Mouse (Mus musculus) kidney, postnatal 14 days (tissue): ENCODE results near the gene Dtx4.

Experiments used
- DNase-seq: peaks from one replicate; pipeline ENCODE4 v3.0.0; 2022; ENCODE audit warnings: mixed read lengths

Gene Dtx4

GRCm38 (mm10) chr19:12493453-12494186 is 7.6 kb downstream of the Dtx4 start:
- no peak for DNase-seq

GRCm38 (mm10) chr19:12491636-12492035 is 9.6 kb downstream of the Dtx4 start:
- no peak for DNase-seq

- DNase-seq = no peak
Observed at GRCm38 (mm10) chr19:12489675-12490570, 11.3 kb downstream of the Dtx4 start.

DNA sequence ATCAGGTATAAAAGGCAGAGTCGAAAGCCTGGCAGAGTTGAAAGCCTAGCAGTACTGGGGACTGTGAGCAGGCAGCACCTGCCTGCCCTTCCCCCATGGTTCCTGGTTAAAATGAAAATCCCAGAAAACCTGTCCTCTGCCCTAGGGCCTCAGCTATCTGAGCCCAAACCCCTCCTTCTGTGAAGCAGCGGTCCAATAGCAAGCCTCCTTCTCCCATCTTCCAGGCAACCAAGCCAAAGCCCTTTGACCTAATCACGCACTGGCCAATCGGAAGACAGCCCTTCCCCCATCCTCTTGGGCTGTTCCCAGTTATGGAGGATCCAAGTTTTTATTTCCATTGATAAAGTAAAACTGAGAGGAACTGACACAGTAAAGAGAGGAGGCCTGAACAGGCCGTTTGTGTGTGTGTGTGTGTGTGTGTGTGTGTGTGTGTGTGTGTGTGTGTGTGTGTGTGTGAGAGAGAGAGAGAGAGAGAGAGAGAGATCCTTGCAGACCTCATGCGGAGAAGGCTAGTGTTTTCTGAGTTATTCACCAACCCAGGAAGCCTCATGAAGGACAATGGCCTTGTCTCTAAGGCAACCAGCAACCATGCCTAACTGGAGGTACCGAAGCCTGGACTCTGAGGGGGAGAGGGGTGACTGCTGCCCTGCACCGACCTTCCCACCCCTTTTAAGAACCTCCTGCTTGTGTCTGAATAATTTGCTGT is 12.1 kb downstream of the Dtx4 start:
- DNase-seq = peak; percentile 86

DNA sequence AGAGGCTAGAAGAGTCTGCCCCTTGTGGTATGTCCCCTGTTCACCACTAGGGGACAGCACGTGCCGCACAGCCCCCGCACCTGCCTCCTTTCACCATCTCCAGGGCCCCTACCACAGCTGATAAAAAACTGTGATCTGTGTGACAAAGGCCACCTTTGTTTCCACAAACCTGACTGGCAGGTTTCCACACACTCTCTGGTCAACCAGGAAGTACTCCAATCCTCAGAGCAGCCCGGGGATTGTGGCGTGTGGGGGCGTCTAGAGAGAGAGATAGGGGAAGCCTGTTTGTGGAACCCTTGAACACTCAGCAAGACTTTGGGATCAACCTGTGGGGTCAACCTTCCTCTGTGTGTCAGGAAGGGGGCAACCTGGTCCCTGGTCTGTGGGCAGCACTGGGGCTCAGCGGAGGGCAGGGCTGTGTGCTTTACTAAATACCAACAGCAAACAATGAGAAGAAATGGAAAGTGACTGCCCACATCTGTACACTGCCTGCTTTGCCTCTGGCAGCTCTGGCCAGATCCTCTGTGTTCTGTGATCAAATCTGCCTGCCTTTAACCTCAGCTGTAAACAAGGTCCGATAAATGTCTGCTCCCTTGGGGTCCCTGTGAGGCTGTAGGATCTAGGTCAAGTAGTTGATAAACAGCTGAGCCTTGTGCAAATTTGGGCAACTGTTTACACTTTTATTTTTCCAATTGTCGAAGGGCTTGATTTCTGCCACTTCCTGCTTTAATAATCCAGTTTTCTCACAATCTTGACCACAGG is 12.9 kb downstream of the Dtx4 start:
- peak; percentile 21 for DNase-seq

DNA sequence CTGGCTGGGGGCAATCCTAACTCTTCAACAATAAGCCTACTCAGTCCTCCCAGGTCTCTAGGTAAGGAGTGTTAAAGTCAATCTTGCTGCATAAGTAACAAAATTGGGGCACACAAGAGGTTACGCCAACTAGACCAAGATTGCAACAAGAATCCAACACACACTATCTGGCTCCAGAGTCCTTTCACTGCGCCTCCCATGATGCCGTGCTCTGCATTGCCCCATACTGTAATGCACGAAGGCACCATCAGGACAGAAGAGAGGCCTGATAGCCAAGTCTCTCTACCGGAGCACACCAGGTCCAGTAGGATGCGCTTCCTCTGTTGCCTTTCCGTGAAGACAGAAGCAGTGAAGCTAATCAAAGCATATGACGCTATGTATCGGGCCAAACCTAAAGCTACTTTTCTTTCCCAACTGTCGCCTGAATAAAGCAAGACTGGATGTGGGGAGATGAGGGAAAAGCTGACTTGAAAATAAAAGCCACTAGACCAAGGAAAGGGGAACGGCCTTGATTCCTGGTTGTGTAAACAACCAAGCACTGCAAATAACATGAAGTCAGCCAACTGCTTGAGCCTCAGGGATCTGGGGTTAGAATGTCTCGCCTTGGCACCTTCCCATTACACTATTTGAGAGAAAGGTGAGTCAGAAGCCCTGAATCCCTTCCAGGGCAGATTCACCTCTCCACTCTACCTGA is 13.6 kb downstream of the Dtx4 start:
- DNase-seq = no peak

DNA sequence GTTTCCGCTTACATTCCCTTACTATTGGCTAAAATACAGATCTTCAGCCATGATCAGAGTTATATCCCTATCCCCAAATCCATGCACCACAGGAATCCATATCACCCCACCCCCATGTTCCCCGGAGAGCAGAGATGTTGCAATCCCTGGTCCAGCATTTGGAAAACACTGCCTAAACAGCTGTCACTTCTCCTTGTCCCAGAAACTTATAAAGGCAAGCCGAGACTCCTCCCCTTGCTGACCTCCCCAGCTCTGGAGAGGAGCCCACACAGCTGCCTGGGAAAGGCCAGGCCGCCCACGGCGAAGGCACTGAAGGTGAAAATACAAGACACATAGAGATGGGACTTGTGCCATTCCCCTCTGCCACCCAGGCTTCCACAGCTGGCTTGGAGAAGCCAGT is 14.4 kb downstream of the Dtx4 start:
- DNase-seq = peak; percentile 85

DNA sequence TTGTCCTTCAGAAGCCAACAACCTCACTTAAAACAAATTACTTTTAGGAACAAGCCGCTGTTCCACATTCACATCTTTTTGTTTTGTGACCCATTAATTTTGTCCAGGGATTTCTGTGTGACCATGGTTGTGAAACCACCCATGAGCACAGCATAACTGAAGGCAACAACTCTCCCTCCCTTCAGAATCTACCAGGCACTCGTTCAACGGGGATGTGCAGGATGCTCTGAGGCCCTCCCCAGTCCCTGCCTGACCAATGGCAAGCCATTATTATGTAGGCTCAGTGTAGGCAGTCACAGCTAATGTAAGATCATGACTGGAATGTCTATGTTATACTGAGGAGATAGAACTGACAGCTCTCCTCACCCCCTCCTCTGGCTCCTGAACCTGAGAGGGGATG is 15.6 kb downstream of the Dtx4 start:
- no peak for DNase-seq

DNA sequence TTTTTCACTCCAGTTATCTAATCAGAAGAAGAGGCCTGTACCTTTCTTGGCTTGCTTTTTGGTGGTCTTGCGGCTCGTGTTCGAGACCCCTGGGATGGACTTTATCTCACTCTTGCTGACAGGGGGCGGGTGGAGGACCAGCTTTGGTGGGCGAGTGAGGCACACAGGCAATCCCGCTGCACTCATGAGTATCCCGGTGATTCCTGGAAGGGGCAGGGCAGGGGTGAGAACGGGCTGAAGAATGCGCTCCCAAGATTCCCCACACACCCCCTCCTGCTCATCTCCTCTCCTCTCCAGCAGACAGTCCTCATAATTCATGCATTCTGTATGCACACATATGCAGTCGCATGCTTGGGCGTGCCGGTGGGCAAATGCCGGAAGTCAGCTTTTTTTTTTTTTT is 16.0 kb downstream of the Dtx4 start:
- no peak for DNase-seq

GRCm38 (mm10) chr19:12484210-12484609 is 17.0 kb downstream of the Dtx4 start:
- DNase-seq = peak; percentile 62

GRCm38 (mm10) chr19:12483782-12484181 is 17.5 kb downstream of the Dtx4 start:
- DNase-seq = peak; percentile 55

DNA sequence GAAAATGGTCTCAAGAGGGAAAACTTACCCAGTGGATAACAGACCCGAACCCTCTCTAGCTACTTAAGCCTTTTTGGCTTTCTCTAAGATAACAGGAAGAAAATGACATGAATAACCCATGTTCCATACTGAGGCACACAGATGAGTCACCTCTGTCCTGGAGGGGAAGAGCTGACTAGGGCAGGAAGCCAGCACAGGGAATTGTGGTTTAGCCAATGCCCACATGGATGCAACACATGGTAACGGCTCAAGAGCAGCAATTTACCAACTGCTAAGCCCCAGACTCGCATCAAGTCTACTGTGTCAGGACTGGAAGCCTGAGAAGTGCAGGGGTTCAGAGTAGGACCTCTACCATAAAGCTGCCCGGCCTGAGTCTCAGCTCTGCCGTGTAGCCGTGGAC is 22.9 kb downstream of the Dtx4 start:
- no peak for DNase-seq

DNA sequence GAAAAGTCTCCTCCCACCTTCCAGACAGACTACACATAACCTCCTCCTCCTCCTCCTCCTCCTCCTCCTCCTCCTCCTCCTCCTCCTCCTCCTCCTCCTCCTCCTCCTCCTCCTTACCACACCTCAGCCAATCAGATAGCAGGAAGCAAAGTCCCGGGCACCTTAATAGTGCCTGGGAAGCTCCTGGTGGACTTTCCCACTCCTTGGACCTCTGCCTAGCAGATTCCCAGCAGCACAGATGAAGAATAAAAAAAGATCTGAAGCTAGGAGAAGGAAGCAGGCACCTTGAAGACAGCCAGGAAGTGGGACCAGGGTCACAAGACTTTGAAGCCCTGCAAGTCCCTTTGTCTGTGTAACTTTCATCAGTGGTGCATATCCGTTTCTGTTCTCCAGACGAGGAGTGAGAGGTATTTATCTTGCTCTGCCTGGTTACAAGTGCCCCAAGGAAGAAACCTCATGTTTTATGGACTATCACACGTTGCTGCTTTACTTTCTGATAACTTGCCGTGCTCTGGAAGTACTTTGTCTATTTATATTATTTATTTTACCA is 24.5 kb downstream of the Dtx4 start:
- DNase-seq = peak; percentile 61

- peak; percentile 96 for DNase-seq
Observed at GRCm38 (mm10) chr19:12475380-12476250, 25.6 kb downstream of the Dtx4 start.

GRCm38 (mm10) chr19:12473951-12474350 is 27.3 kb downstream of the Dtx4 start:
- DNase-seq = no peak

- no peak for DNase-seq
Observed at GRCm38 (mm10) chr19:12473201-12473641, 28.0 kb downstream of the Dtx4 start.

DNA sequence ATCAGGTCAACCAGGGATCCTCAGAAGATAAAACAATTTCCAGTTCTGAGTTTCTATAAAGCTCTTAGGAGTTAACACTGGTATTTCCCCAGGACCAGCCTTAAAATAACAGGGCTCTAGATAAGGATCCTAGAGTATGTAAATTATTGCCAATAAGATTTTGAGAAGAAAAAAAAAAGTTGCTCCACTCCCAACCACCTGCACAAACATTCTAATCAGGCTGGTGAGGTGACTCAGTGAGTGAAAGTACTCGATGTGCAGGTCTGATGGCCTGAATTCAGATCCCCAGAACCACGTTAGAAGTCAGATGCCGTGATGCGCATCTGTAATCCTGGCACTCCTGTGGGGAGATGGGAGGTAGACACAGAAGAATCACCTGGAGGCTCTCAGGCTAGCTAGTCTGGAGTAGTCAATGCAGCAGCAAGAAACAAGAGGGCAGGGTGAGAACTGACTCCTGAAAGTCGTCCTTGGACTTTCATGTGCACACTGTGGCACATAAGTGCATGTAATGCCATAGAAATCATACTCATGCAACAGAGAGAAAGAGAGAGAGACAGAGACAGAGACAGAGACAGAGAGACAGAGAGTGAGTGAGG is 28.8 kb downstream of the Dtx4 start:
- DNase-seq = no peak

- DNase-seq = no peak
Observed at GRCm38 (mm10) chr19:12471866-12472265, 29.4 kb downstream of the Dtx4 start.

- no peak for DNase-seq
Observed at GRCm38 (mm10) chr19:12467436-12467835, 33.8 kb downstream of the Dtx4 start.

DNA sequence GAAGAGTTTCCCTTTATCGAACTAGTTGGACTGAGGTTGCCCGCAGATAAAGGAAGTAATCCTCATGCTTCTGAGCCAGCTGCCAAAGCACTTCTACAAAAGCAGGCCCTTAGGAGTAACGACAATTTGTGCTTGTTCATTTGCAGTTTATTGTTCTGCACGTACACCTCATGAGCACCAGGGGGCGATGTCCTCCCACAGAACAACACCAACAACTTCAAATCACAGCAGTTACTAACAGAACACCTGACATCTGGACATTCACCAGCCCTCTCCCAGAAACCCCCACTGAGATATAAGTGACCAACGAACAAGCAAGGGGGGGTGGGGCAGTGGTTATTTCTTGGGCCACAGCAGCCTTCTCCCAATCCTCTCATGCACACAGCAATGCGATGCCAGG is 35.0 kb downstream of the Dtx4 start:
- DNase-seq = peak; percentile 78
